Mouse (Mus musculus): Measurements from ENCODE around the gene Syt8.

DNA sequence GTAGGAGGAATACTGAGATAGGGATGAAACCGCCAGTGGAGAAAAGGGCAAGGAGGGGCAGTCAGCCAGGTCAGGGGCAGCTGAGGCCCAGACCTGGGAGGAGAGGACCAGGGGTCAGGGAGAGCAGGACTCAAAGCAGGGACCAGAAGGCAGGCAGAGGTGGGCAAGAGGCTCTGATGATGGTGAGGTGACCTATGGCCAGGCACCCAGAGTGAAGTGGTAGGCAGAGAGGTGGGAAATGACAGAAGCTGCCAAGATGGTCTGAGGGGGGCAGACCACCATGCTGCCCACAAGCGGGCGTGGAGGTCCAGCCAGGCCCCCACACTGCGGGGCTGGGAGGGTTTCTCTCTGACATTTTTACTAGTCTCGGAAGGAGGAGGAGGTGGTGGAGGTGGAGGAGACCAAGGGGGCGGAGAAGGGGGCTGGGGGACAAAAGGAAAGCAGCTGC is 36.8 kb downstream of the Syt8 start:
- TF ChIP-seq CEBPB (IDR thresholded peaks at IDR 0.05; ENCODE audit: low read depth): no peak
- TF ChIP-seq USF1 (IDR thresholded peaks at IDR 0.05; ENCODE audit: low read depth): no peak
- no peak for TF ChIP-seq CTCF (IDR thresholded peaks at IDR 0.05; ENCODE audit: control insufficient read depth, insufficient read depth, insufficient read length)
- TF ChIP-seq MAX (IDR thresholded peaks at IDR 0.05): no peak
- no peak for TF ChIP-seq FOSL1 (IDR thresholded peaks at IDR 0.05; ENCODE audit: insufficient read depth, low read length, poor library complexity, severe bottlenecking)
- TF ChIP-seq MYOD1 (IDR thresholded peaks at IDR 0.05; ENCODE audit: control insufficient read depth, insufficient read length, low read depth): no peak
- TF ChIP-seq MYOG (IDR thresholded peaks at IDR 0.05; ENCODE audit: control insufficient read depth, extremely low read depth, insufficient read length): no peak

All from C2C12 (cell line).